9 mouse cellular contexts compared by ENCODE assay signal in the genomic region with DNA sequence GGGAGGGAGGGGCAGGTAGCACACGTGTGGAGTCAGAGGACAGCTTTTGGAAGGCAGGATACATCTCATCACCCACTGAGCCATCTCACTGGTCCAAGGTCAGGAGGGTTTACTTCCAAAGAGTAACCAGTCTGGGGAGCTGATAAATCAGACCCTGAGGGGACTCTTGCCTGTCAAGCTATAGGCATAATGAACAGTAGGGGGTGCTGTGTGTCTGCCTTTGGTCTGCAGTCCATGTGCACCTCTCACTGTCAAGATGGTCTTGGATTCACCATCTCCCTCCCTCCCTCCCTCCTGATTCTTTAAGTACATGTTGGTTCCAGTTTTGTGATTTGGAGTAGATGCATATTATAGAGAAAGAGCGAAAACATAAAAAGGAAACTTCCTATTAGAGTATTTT. TPM values are rescaled to one million over a fixed set of nuclear protein-coding genes. Genes with fewer than 3 reads are reported as not detected.
DNase-seq lines count a peak whose midpoint lies in the region; ATAC-seq and TF ChIP-seq lines count a peak whose summit lies in the region.
"Had no signal": no experiment of that assay in that cellular context is flagged by ENCODE, and none has a peak within 500 bp of the region (broad histone marks: within the 10 kb centered on the region; RNA-seq: fewer than 3 reads in every experiment).

No protein-coding gene starts in this region.

- TF ChIP-seq CTCF in bone marrow, adult 2 months (IDR thresholded peaks at IDR 0.05; ENCODE audit: control insufficient read depth, insufficient read depth, low read length): peak; percentile 88

- H3K27ac ChIP-seq in heart, embryonic 12.5 days (ENCODE audit: poor library complexity, severe bottlenecking): no peak overlapping the region
- H3K27ac ChIP-seq in bone marrow, adult 2 months (ENCODE audit: control insufficient read depth, insufficient read depth, low read depth, low read length, poor library complexity): no peak overlapping the region
- H3K27ac ChIP-seq in limb, embryonic 14.5 days (replicated peaks; ENCODE audit: low read depth, low read length): no peak overlapping the region
- H3K27ac ChIP-seq: embryonic facial prominence, embryonic 13.5 days had no signal

- no peak overlapping the region for H3K4me2 ChIP-seq in heart, embryonic 12.5 days
- no peak overlapping the region for H3K4me2 ChIP-seq in limb, embryonic 14.5 days (replicated peaks; ENCODE audit: low read depth, low read length, severe bottlenecking)
- H3K4me2 ChIP-seq: embryonic facial prominence, embryonic 13.5 days had no signal

- peaks cover 65% of the 10 kb centered on the region for H3K36me3 ChIP-seq in heart, embryonic 12.5 days
- peaks cover 78% of the 10 kb centered on the region for H3K36me3 ChIP-seq in limb, embryonic 14.5 days (ENCODE audit: control insufficient read depth, insufficient read depth, low read length)

- no peak overlapping the region for H3K9ac ChIP-seq in heart, embryonic 12.5 days
- no peak overlapping the region for H3K9ac ChIP-seq in limb, embryonic 14.5 days (ENCODE audit: low read depth, low read length, severe bottlenecking)
- H3K9ac ChIP-seq: embryonic facial prominence, embryonic 13.5 days had no signal

- no peaks in the 10 kb centered on the region for H3K9me3 ChIP-seq in heart, embryonic 12.5 days (replicated peaks)
- H3K9me3 ChIP-seq in limb, embryonic 14.5 days (ENCODE audit: control insufficient read depth, low read length): no peaks in the 10 kb centered on the region
- H3K9me3 ChIP-seq: embryonic facial prominence, embryonic 13.5 days had no signal

- no peak overlapping the region for H3K4me3 ChIP-seq in heart, embryonic 12.5 days
- H3K4me3 ChIP-seq in bone marrow, adult 2 months (replicated peaks; ENCODE audit: control insufficient read depth, low read depth, low read length): no peak overlapping the region
- H3K4me3 ChIP-seq in limb, embryonic 14.5 days (replicated peaks; ENCODE audit: low read length): no peak overlapping the region
- H3K4me3 ChIP-seq: embryonic facial prominence, embryonic 13.5 days had no signal

- no peak for TF ChIP-seq POLR2A in bone marrow, adult 2 months (IDR thresholded peaks at IDR 0.05; ENCODE audit: borderline replicate concordance, control insufficient read depth, low read depth, low read length)
- no peak for TF ChIP-seq POLR2A in limb, embryonic 14.5 days (IDR thresholded peaks at IDR 0.05; ENCODE audit: borderline replicate concordance, extremely low read depth, insufficient read depth, insufficient read length)

- no peaks in the 10 kb centered on the region for H3K27me3 ChIP-seq in heart, embryonic 12.5 days (replicated peaks)
- H3K27me3 ChIP-seq in limb, embryonic 14.5 days (ENCODE audit: control insufficient read depth, insufficient read depth, low read length): no peaks in the 10 kb centered on the region
- H3K27me3 ChIP-seq: embryonic facial prominence, embryonic 13.5 days had no signal

- ATAC-seq in heart, embryonic 12.5 days (ENCODE audit: insufficient number of reproducible peaks, low FRiP score): no peak
- ATAC-seq in CD4-positive, CD25-positive, alpha-beta regulatory T cell, adult 4 months: peak; percentile 76
- ATAC-seq in granulocyte monocyte progenitor cell, adult 5-6 weeks (replicated peaks; ENCODE audit: poor library complexity, severe bottlenecking): peak; percentile 75
- no peak for ATAC-seq in limb, embryonic 14.5 days (ENCODE audit: low FRiP score, low read depth)

- H3K4me1 ChIP-seq in heart, embryonic 12.5 days (replicated peaks): no peaks in the 10 kb centered on the region
- peaks cover 5% of the 10 kb centered on the region; the same call in 1 of the 2 replicates for H3K4me1 ChIP-seq in bone marrow, adult 2 months (ENCODE audit: control insufficient read depth, insufficient read depth, low read length)
- no peaks in the 10 kb centered on the region for H3K4me1 ChIP-seq in limb, embryonic 14.5 days (ENCODE audit: control insufficient read depth, insufficient read depth, low read length)
- H3K4me1 ChIP-seq: embryonic facial prominence, embryonic 13.5 days had no signal

- 51% methylated on average over 2 of the region's 2 CpGs for WGBS in heart, embryonic 12.5 days
- 80% methylated on average over 2 of the region's 2 CpGs for WGBS in bone marrow, adult 2 months
- 63% methylated on average over 2 of the region's 2 CpGs for WGBS in limb, embryonic 14.5 days

- DNase-seq in heart, adult 11 months: peak; percentile 81
- peak; percentile 49 for DNase-seq in limb, embryonic 14.5 days (ENCODE audit: low spot score)
- DNase-seq in retina, postnatal 7 days (ENCODE audit: low read depth, low spot score): peak; percentile 17
- DNase-seq in frontal cortex, postnatal 25 days (ENCODE audit: low spot score in 2 of 2): no peak

RNA-seq across cellular contexts. Expression of a gene that starts 25.7 kb away (rescaled TPM):
- polyA plus RNA-seq in heart, embryonic 12.5 days (2016; fragmentation: Nextera tagmentation; extraction: Ambion mirVana): 19.9 and 20.7 TPM in 2 replicates
- polyA plus RNA-seq in CD4-positive, CD25-positive, alpha-beta regulatory T cell, adult 4 months (2017; shearing (Covaris generic)): 10 to 100 TPM; 18.2 to 23.2 TPM
- polyA plus RNA-seq in bone marrow, adult 2 months (2011; ENCODE audit: insufficient read depth, insufficient read length, low replicate concordance, missing spikeins): 24.7 and 32.8 TPM in 2 replicates
- 19.9 and 22.7 TPM in 2 replicates for total RNA-seq in granulocyte monocyte progenitor cell, adult 5-6 weeks (2014; fragmentation: Nextera tagmentation)
- total RNA-seq in granulocyte monocyte progenitor cell, adult 5-6 weeks (2017): 11.2 and 16.3 TPM in 2 replicates
- 27.1 and 27.6 TPM in 2 replicates for polyA plus RNA-seq in limb, embryonic 14.5 days (2012; rRNA removed)
- polyA plus RNA-seq in limb, embryonic 14.5 days (2014; fragmentation: Nextera tagmentation; extraction: Ambion mirVana): 25.5 and 29.5 TPM in 2 replicates

RNA-seq across cellular contexts. Expression of a gene that starts 26.2 kb away (rescaled TPM):
- polyA plus RNA-seq in heart, embryonic 12.5 days (2016; fragmentation: Nextera tagmentation; extraction: Ambion mirVana): 38.6 TPM in 2 replicates
- 1 to 10 TPM; 9.2 to 9.9 TPM for polyA plus RNA-seq in CD4-positive, CD25-positive, alpha-beta regulatory T cell, adult 4 months (2017; shearing (Covaris generic))
- 9.7 and 10.2 TPM in 2 replicates for polyA plus RNA-seq in bone marrow, adult 2 months (2011; ENCODE audit: insufficient read depth, insufficient read length, low replicate concordance, missing spikeins)
- total RNA-seq in granulocyte monocyte progenitor cell, adult 5-6 weeks (2014; fragmentation: Nextera tagmentation): 25.1 and 30.7 TPM in 2 replicates
- 22.7 TPM in 2 replicates for total RNA-seq in granulocyte monocyte progenitor cell, adult 5-6 weeks (2017)
- 33.2 and 41.9 TPM in 2 replicates for polyA plus RNA-seq in limb, embryonic 14.5 days (2012; rRNA removed)
- polyA plus RNA-seq in limb, embryonic 14.5 days (2014; fragmentation: Nextera tagmentation; extraction: Ambion mirVana): 35.8 and 35.9 TPM in 2 replicates

RNA-seq across cellular contexts. Expression of a gene that starts 32.9 kb away (rescaled TPM):
- polyA plus RNA-seq in heart, embryonic 12.5 days (2016; fragmentation: Nextera tagmentation; extraction: Ambion mirVana): 8.0 and 10.3 TPM in 2 replicates
- polyA plus RNA-seq in CD4-positive, CD25-positive, alpha-beta regulatory T cell, adult 4 months (2017; shearing (Covaris generic)): 10 to 100 TPM in 1 of 2 experiments, 1 to 10 TPM in 1; 6.5 to 17.9 TPM
- polyA plus RNA-seq in bone marrow, adult 2 months (2011; ENCODE audit: insufficient read depth, insufficient read length, low replicate concordance, missing spikeins): 5.5 and 5.7 TPM in 2 replicates
- total RNA-seq in granulocyte monocyte progenitor cell, adult 5-6 weeks (2014; fragmentation: Nextera tagmentation): 9.8 and 14.9 TPM in 2 replicates
- 6.3 and 7.1 TPM in 2 replicates for total RNA-seq in granulocyte monocyte progenitor cell, adult 5-6 weeks (2017)
- polyA plus RNA-seq in limb, embryonic 14.5 days (2012; rRNA removed): 7.4 and 7.7 TPM in 2 replicates
- 10.6 and 10.8 TPM in 2 replicates for polyA plus RNA-seq in limb, embryonic 14.5 days (2014; fragmentation: Nextera tagmentation; extraction: Ambion mirVana)

RNA-seq across cellular contexts. Expression of a gene that starts 44.1 kb away (rescaled TPM):
- polyA plus RNA-seq in heart, embryonic 12.5 days (2016; fragmentation: Nextera tagmentation; extraction: Ambion mirVana): 61.1 and 62.1 TPM in 2 replicates
- 10 to 100 TPM; 58.6 to 79.7 TPM for polyA plus RNA-seq in CD4-positive, CD25-positive, alpha-beta regulatory T cell, adult 4 months (2017; shearing (Covaris generic))
- polyA plus RNA-seq in bone marrow, adult 2 months (2011; ENCODE audit: insufficient read depth, insufficient read length, low replicate concordance, missing spikeins): 18.1 and 29.1 TPM in 2 replicates
- total RNA-seq in granulocyte monocyte progenitor cell, adult 5-6 weeks (2014; fragmentation: Nextera tagmentation): 32.3 and 37.3 TPM in 2 replicates
- 42.6 and 42.8 TPM in 2 replicates for total RNA-seq in granulocyte monocyte progenitor cell, adult 5-6 weeks (2017)
- 25.2 and 27.3 TPM in 2 replicates for polyA plus RNA-seq in limb, embryonic 14.5 days (2012; rRNA removed)
- 51.0 and 53.8 TPM in 2 replicates for polyA plus RNA-seq in limb, embryonic 14.5 days (2014; fragmentation: Nextera tagmentation; extraction: Ambion mirVana)

RNA-seq across cellular contexts. Expression of a gene that starts 48.8 kb away (rescaled TPM):
- 284 and 285 TPM in 2 replicates for polyA plus RNA-seq in heart, embryonic 12.5 days (2016; fragmentation: Nextera tagmentation; extraction: Ambion mirVana)
- polyA plus RNA-seq in CD4-positive, CD25-positive, alpha-beta regulatory T cell, adult 4 months (2017; shearing (Covaris generic)): not detected
- polyA plus RNA-seq in bone marrow, adult 2 months (2011; ENCODE audit: insufficient read depth, insufficient read length, low replicate concordance, missing spikeins): not detected in 2 replicates
- total RNA-seq in granulocyte monocyte progenitor cell, adult 5-6 weeks (2014; fragmentation: Nextera tagmentation): not detected in 2 replicates
- total RNA-seq in granulocyte monocyte progenitor cell, adult 5-6 weeks (2017): not detected in 2 replicates
- polyA plus RNA-seq in limb, embryonic 14.5 days (2012; rRNA removed): 53.0 and 61.6 TPM in 2 replicates
- polyA plus RNA-seq in limb, embryonic 14.5 days (2014; fragmentation: Nextera tagmentation; extraction: Ambion mirVana): 47.8 and 78.7 TPM in 2 replicates

Comparison
In these comparisons a context has a peak if more than half of its experiments do, and no peak if none do; other contexts are left out.
1. DNase-seq: peak in heart, adult 11 months (single experiment), limb, embryonic 14.5 days (single experiment) and retina, postnatal 7 days (single experiment); none in frontal cortex, postnatal 25 days (0 of 2).
2. ATAC-seq: peak in CD4-positive, CD25-positive, alpha-beta regulatory T cell, adult 4 months (single experiment) and granulocyte monocyte progenitor cell, adult 5-6 weeks (single experiment); none in heart, embryonic 12.5 days (single experiment) and limb, embryonic 14.5 days (single experiment).